Mouse (Mus musculus) cerebellum, adult (tissue): ENCODE measurements around the gene Plxna1.
A peak's percentile ranks its signal among the peaks of the same experiment; 100 is the strongest.

ENCODE experiments used
- ATAC-seq: cut with Nextera tagmentation; 2 replicates; pipeline ENCODE4 v1.9.2; 2017; ENCODE audit warnings: mild to moderate bottlenecking, moderate library complexity, mixed read lengths; ENCODE audit not compliant: insufficient number of reproducible peaks, low FRiP score, low TSS enrichment

Gene Plxna1

GRCm38 (mm10) chr6:89337574-89337973, 24.8 kb downstream of the Plxna1 start:
- no peak for ATAC-seq

DNA sequence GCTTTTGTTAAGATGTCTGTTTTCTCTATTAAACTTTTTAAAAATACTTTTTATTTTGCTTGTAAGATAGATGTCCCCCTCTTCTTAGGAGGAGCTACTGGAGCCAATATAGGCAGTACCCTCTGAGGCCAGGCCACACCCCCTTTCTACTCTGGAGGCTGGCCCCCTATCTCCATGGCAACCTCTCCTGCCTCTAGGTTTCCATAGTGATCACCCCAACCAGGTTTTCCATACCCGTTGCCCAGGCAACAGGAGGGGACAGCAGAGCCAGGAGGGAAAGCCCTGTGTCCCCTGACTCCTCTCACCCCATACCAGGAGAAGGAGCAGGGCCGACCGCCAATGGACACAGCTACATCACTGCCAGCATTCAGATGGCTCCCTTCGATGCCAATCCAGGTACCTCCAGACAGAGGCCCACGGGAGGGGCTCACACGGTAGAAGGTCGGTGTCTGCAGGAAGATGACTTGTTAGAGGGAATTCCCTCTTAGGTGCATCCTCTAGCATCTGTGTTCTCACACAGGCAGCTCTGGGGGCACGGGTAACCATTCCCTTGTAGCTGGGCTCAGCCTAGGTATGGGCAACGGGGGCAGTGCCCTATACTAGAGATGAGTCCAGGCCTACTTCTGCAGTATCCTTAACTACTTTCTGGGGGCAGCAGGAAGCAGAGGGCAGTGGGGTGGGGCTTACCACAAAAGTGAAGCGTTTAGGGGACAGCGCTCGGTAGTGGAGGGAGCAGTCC, 28.3 kb downstream of the Plxna1 start:
- no peak for ATAC-seq

- no peak for ATAC-seq
These were observed 31.5 kb downstream of the Plxna1 start for GRCm38 (mm10) chr6:89330957-89331356.

DNA sequence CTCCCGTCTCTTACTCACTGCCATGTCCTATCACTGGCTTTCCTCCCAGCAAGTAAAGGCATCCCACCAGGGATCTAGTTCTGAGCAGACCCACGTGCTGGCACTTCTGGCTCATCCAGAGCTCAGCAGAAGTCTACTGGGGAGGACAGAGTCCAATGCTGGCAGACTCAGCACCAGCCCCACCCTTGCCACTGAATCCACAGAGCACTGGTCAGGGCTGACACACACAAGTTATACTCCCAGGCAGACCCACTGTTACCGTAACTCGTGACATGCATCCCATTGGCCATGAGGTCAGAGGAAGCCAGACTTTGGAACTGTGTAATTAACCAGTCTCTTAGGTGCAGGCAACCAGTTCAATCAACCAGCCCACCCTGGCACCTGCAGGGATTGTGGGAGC, 33.8 kb downstream of the Plxna1 start:
- ATAC-seq = no peak

GRCm38 (mm10) chr6:89327746-89328491, 34.5 kb downstream of the Plxna1 start:
- no peak for ATAC-seq

GRCm38 (mm10) chr6:89324842-89325241, 37.6 kb downstream of the Plxna1 start:
- ATAC-seq = no peak

DNA sequence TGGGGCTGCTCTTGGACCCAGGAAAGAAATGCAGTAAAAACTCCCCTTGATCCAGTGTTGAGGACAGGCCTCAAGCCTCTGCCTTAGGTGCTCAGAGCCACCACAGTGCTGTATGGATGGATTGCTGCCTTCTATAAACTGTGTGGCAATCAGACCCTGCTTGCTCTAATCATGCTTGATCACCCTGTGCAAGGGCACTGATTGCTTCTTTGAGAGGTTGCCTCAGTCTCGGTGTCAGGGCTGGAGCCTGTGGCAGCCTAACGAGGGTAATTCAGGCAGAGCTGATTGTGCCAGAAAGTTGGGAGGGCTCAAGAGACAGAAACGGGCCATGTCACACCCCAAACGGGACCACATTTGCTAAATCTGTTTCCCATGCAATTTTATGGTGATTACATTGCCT, 47.2 kb downstream of the Plxna1 start:
- no peak for ATAC-seq

DNA sequence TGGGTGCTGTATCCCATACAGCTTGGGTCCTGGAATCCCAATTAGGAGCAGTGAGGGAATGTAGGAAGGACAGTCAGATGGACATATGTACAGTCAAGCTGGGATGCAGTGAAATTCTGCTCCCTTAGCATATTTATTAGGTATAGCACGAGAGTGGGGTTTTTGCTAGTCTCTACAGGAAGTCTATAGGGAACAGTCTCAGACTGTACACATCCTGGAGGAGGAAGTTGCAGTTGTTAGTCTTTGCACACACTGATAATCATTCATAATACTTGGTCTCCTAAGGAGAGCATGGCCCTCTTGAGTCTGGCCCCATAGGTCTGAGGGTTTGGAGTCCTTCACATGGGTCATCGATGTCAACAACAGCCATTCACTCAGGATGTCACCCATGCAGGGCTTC, 50.9 kb downstream of the Plxna1 start:
- no peak for ATAC-seq

DNA sequence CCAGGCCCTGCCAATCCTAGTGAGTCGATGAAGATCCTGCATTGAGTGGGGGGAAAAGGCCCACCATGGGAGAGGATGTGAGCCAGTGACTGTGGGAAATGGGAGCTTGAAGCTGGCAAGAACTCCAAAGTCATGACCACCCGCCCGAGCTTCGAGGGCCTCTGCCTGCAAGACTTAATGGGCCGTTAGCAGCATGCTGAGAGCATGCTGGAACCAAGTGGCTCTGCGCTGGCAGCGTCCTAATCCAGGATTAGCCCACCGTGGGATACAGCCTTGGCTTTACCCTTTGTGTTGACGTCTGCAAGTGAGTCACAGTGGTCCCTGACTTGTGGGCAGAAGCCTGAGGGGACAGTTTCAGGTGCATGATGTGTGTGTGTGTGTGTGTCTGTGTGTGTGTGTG, 52.2 kb downstream of the Plxna1 start:
- no peak for ATAC-seq

DNA sequence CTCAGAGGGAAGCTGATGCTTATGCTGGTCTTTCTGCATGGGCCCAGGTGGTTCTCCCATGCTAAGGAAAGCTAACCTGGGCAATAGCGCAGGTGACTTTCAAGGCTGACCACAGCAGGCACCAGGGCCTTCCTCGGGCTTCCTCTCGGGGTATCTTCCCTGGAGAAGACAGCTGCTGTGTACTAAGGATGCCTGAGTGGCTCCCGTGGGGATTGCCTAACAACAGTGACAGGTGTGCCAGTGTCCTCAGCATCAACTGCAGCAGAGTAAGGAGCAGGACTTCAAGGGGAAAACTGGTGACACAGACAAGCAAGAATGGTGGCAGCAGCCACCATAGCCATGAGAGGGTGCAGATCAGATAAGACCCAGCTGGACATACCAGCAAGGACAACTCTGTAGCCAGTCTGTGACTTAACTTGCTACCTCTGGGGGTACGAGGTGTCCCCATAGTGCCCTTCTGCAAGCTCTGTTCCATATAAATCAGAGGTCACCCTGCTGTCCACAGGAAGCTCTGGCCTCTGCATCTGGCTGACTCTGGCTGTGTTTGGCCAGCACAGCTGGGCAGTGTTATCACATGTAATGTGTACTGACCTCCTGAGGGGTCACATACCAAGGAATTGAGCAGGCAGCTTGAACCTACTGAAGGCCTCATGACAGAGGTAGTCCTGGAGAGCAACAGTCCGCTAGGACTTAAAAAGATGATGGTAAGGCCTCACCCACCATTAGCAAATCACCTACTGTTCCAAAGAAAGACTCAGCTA, 54.0 kb downstream of the Plxna1 start:
- ATAC-seq = no peak

GRCm38 (mm10) chr6:89304375-89305058, 57.9 kb downstream of the Plxna1 start:
- ATAC-seq = no peak

GRCm38 (mm10) chr6:89299818-89300217, 62.6 kb downstream of the Plxna1 start:
- ATAC-seq = no peak

DNA sequence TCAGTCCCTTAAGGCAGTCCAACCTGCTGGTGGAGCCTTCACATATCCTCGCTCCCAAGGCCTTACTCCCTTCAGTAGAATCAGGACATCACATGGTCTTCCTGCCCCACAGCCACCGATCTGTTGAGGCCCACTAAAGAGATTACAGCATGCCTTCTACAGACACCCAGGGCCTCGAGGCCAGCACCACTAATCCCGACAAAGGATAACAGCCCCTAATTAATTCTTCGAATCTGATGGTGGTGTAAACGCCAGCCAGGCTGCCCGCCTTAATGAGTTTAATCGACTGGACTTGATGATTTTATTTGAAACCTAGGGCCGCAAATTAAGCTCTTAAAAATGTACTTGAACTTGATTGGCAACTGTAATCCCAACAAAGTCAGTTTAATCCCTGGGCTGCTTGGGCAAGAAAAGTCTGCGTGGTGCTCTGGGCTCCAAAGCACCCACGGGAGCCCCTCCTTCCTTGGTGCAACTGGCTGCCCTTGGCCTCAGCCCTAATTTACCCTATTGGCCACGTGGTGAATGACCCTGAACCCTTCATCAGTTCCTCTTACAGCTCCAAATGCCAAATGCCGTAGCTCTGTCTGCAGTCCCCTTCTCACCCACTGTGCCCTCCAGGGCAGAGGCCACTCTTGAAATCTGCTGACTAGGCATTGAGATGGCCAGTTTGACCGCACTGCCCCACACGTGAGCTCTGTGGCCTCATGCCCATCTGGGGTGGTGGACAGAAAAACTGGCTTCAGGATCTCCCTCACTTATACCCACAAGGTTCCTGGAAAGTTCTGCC, 65.3 kb downstream of the Plxna1 start:
- ATAC-seq = no peak

DNA sequence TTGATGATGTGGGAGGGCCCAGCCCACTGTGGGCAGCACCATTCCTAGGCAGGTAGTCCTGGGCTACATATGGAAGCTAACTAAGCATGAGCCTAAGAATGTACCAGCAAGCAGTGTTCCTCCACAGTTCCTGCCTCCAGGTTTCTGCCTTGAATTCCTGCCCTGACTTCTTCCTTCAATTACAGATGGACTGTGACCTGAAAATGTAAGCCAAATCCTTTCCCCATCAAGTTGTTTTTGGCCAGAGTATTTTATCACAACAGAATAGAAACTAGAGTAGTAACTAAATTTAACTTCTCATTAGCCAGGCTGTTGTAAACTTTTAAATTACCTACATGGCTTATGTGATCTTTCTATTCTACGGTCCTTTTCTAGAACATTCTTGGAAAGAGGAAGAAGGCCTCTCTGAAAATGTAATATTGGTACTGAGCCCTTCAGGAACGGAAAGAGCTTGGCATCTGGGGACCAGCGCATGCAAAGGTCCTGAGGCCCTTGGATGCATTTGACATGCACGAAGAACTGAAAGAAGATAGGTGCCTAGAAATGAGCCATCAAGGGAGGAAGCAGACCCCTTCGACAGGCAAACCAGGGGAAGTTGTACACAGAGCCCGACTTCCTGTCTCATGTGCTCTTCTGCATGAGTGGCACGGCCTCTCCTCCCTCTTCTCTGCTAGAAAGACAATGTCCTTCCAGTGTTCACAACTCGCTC, 66.3 kb downstream of the Plxna1 start:
- no peak for ATAC-seq

DNA sequence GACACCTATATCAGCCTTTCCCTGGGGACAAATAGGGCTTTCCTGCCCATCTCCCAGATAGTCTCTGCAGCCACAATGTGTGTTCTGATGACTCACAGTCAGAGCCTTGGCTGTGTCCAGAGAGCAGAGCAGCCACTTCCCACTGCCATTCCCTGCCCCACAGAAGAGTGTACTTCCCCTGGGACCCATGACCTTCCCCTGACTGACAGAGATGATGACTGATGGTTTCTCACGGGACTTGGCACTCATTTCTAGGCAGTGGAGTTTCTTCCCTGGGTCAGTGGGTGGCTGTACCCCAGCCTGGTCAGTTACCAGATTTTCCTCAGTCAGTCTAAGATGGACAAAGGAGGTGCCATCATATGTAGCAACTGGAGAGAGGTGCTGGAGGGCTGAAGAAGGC, 67.8 kb downstream of the Plxna1 start:
- ATAC-seq = no peak

- ATAC-seq = 0 out of 2 replicates have a peak, but pooled peaks have one; percentile 18
These were observed 70.9 kb downstream of the Plxna1 start for GRCm38 (mm10) chr6:89291494-89291893.

DNA sequence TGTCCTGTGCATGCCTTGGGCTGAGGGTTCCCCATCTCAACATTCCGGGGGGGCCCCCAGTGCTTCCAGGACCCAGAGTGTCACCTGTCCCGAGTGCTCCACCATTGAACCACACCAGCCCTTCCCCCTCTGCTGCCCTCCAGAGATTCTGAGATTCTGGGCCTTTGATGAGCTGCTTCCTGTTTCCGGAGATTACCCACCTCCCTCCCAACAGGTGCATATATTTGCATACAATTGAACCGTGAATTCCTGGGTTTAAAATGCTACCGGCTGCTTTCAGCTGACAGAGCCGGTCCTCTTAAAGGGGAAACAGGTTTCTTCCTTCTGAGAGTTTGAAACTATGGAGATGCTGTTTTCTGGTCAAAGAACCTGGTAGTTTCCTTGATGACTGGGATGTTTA, 74.3 kb downstream of the Plxna1 start:
- ATAC-seq = no peak

DNA sequence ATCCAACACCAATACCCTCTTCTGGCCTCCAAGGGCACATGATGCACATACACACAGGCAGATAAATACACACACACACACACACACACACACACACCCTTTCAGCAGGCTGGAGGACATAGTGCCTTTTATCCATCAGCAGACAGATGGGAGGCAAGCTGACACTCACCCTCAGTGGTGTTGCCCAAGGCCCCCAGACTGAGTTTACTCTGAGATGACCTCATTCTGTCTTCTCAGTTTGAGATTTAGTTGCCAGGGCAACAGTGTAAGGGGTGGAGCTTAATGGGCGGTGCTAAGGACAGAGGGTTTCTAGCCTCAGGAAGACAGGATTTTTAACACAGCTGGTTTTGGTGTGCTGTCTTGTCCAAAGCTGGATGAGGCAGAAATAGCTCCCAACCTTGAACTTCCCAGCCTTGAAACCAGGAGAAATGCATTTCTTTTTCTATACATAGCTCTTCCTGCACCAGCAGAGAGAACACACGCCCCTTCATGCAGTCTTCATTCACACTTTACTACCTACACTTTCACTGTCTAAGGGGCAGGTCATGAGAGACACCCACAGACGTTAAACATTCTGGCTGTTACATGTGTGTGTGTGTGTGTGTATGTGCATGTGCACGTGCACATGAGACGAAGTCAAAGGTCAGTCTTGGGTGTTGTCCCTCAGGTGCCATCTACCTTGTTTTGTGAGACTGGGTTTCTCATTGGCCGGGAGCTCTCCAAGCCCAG, 75.6 kb downstream of the Plxna1 start:
- ATAC-seq = no peak

DNA sequence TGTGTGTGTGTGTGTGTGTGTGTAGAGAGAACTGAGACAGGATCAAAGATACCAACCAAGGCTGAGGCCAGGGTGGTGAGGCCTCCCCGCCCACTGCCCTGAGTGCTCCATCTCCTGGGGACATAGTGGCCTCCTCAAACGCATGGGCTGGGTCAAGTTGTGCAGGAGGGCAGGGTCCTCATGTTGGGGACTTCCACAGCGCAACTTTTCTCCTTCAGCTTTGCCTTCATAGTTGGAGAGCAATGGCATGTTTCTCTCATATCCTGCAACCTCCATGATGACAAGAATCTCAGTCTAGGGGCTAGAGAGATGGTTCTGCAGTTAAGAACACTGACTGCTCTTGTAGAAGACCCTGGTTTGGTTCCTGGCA, 76.1 kb downstream of the Plxna1 start:
- ATAC-seq = no peak
